Mouse (Mus musculus): ENCODE results near the gene Vmn1r202.
"Not testable (repeated sequence)": the region's sequence is repeated elsewhere in the genome, so short reads cannot be mapped to it uniquely, and the experiment has no call there.

Vmn1r202 gene

DNA sequence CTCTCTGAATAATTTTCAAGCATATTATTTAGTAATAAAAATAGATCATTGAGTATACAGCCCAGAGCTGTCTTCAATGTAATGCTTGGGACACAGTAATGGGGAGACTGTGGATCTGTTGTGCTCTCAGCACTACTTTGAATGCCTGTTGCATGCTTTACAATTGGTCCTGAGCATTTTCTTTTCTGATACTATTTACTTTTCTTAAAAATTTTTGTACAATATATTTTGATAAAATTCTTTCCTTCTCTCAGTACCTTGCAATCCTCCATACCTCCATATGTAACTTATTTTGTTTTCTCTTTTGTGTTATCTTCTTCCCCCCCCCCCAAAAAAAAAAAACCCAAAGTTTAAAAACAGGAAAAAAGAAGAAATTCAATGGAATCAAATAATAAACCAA, at the start of gene Vmn1r202:
Gene Vmn1r202 (minus strand): TSS at position 101 of the 400 bp plus-strand sequence.
- DNase-seq (ENCODE audit: low spot score in 2 of 2): no peak

DNA sequence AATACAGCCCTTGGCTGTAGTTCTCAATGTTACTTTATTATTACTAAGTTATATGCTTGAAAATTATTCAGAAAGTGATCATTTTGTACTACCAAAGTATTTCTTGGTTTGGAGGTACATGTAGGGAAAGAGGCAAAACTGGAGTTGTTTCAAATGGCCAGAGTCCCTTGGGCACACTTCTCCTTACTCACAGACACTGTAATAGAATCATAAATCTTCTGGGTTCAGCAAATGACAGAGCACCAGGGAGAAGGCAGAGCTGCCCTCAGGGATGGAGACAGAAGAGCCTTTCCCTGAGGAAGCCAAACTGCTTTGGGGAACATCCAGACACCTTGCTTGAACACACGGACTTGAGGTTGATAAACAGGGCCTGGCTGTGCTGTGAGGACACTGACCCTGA, 47.7 kb upstream of the Vmn1r202 start, which contains the start of gene Vmn1r204:
Gene Vmn1r204 (plus strand): TSS at position 301 of the 400 bp plus-strand sequence.
- not testable (repeated sequence) for DNase-seq (ENCODE audit: low spot score in 2 of 2)

DNA sequence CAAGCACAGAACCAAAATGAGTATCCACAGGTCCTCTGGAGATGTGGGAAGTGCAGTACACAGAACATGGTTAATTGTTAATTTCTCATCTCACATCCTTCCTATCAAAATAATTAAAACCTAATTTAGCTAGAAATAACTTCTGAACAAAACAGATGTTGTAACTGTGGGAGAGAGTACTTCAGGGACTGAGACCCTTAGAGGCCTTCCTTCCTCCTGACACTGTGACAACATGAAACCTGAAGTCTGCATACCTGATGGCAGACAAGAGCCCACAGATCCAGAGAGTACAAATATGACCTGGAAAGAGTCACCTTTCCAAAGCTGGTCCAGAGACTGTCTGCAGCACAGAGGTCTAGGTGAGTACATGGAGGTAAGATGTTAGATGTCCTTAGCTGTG, 12.6 kb upstream of the Vmn1r202 start, which contains the start of gene Vmn1r203:
Gene Vmn1r203 (plus strand): TSS at position 301 of the 400 bp plus-strand sequence.
- DNase-seq (ENCODE audit: low spot score in 2 of 2): no peak

DNA sequence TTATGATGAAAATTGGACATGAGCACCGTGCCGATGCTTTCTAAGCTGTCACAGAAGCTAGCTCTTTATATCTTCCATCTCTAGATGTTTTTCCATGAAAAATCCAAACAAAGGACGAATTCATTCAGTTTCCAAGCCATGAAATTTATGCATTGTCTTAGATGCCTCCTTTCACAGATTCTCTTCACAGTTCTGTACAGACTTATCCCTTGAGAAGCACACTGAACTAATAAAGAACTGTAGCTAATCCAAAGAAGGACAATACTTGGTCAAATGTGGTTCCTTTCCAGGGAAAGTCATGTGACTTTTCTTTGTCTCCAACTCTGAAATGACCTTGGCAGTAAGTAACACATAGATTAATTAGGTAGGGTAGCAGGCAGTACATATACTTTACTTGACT, 2.8 kb downstream of the Vmn1r202 start:
- DNase-seq (ENCODE audit: low spot score in 2 of 2): no peak

DNA sequence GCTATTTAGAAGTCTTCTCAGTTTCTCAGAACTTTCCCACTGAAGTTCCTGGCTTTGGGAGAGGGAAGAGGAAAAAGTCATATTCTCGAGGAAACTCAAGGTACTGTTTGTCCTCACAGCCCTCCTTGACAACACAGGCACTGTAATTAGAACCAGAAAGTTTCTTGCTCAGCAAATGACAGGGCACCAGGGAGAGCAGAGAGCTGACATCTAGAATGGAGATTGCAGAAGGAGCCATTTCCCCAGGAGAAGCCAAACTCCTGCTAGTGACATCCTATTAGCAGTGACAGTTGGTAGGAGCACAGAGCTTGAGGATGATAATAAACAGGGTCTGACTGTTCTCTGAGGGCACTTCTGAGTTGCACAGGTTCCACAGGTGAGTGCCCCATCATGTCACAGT, 33.6 kb downstream of the Vmn1r202 start, which contains the start of gene Vmn1r201:
Gene Vmn1r201 (plus strand): TSS at position 301 of the 400 bp plus-strand sequence.
- no peak for DNase-seq (ENCODE audit: low spot score in 2 of 2)

DNA sequence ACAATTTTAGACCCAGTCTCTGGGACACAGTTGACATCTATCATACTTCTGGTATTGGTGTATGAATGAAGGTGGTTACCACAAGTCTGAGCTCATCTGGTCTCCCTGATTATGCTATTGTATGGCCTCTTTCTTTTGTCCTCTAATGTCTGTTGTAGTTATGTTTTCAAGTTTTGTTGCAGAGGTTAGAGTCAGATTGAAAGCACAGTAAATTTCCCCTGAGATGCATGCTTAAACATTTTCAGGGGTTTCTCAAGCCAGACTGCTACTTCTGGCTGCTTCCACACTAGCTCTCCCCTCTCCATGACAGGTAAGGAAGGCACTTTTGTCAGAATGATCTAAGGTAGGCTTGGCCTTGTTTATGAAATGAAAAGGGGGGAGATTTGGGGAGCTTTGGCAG, 50.0 kb downstream of the Vmn1r202 start:
- DNase-seq (ENCODE audit: low spot score in 2 of 2): no peak
